Mouse (Mus musculus) kidney, adult 9 months (tissue): ENCODE measurements around the gene Olfr164.

Source experiments
- DNase-seq: peaks from one replicate; pipeline ENCODE4 v3.0.0; 2022

Olfr164 gene

GRCm38 (mm10) chr16:19313964-19314363, at the start of gene Olfr164:
Olfr164 (minus strand) TSS chr16:19314064.
- DNase-seq = no peak

DNA sequence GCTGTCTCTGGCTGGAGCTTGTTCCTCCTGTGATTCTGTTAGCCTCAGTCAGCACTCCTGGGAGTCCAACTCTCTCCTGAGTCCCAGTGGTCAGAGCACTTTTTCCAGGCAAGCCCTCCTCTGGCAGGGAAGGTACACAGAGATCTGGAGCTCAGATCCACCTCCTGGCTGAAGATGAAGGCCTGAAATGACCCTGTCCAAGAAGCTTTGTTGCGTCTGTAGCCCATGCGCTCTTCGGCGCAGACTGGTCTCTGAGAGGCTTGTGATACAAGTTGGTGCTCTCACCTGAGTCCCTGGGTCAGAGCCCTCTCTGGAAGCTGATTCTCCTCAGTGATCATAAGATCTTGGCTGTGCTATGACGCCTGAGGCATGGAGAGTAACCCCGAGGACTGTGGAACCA, 35.2 kb upstream of the Olfr164 start:
- no peak for DNase-seq

DNA sequence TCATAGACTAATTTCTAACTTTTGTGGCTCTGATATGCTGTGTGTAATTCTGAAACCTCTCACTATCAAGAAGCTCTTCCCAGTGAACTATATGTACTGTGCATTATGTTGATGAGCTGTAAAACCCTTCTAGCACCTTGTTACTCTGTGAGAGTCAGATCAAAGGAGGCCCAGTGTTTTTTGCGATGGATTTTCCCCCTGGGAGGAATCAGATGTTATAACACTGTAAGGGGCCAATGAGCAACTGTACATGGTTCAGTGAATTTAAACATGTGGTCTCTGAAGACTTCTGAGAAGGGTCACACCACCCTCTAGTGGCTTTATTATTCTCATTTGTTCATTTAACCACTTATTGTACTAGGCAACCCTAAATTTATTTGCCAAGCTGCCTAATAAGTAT, 50.6 kb downstream of the Olfr164 start:
- peak; percentile 55 for DNase-seq

GRCm38 (mm10) chr16:19260780-19261179, 53.1 kb downstream of the Olfr164 start:
- no peak for DNase-seq

GRCm38 (mm10) chr16:19245835-19246234, 68.0 kb downstream of the Olfr164 start:
- DNase-seq = no peak

GRCm38 (mm10) chr16:19241539-19242025, 72.3 kb downstream of the Olfr164 start:
- DNase-seq = no peak

DNA sequence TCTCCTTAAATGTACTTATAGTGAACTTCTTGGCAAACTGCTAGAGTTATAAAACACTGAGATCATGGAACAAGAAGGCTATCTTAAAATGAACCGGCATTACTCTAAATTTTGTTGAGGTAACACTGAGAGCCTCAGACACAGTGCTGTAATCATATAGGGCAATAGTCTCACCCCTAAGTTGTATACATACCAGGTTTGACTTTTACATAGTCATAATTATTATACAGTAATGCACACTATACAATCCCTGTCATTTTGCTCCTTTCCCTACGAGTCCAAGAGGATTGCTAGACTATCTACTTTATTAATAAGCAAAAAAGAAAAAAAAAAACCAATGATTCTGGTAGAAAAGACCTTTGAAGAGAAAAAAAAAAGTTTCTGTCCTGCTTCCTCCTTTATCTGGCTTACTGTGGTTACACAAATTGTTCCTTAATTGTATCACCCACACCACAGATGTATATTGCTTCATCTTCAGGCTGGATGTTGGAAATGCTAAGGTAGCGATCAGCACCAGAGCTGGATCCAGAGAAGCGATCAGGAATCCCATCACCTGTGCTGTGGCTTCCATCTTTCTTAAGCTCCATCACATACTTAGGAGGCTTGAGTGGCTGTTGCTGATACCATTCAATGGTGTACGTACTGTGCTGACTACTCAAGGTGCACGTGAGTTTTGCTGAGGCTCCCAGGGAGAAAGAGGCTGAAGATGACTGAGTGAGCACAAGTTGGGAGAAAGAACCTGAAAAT, 72.9 kb downstream of the Olfr164 start:
- DNase-seq = no peak

- no peak for DNase-seq
Observed at GRCm38 (mm10) chr16:19236719-19237118, 77.1 kb downstream of the Olfr164 start.
